Mouse (Mus musculus) cortical plate, adult 2 months (tissue): ENCODE results near the gene Neurog2.

Experiments
- CTCF ChIP-seq: fragments of 200-500 bp; IDR thresholded peaks from 2 replicates; pipeline ENCODE4 v1.5.1; 2011; ENCODE audit warnings: mild to moderate bottlenecking, control low read depth, low read length; ENCODE audit not compliant: insufficient read depth; ENCODE audit errors: extremely low read depth
- POLR2A ChIP-seq: fragments of 200-500 bp; IDR thresholded peaks from 2 replicates; pipeline ENCODE4 v1.6.1; 2011; ENCODE audit warnings: mild to moderate bottlenecking, low read length, control low read depth; ENCODE audit not compliant: insufficient read depth; ENCODE audit errors: extremely low read depth

- TF ChIP-seq CTCF (no peak), POLR2A (no peak)
Measured at GRCm38 (mm10) chr3:127627151-127627955, 5.6 kb upstream of the Neurog2 start.
